Mouse (Mus musculus): ENCODE results near the gene Negr1. TPM values are rescaled to one million over a fixed set of nuclear protein-coding genes. Genes with fewer than 3 reads are reported as not detected.
"Not testable (repeated sequence)": the region's sequence is repeated elsewhere in the genome, so short reads cannot be mapped to it uniquely, and the experiment has no call there.

The Negr1 gene
- polyA plus RNA-seq, 1 experiment = 1.7 TPM

DNA sequence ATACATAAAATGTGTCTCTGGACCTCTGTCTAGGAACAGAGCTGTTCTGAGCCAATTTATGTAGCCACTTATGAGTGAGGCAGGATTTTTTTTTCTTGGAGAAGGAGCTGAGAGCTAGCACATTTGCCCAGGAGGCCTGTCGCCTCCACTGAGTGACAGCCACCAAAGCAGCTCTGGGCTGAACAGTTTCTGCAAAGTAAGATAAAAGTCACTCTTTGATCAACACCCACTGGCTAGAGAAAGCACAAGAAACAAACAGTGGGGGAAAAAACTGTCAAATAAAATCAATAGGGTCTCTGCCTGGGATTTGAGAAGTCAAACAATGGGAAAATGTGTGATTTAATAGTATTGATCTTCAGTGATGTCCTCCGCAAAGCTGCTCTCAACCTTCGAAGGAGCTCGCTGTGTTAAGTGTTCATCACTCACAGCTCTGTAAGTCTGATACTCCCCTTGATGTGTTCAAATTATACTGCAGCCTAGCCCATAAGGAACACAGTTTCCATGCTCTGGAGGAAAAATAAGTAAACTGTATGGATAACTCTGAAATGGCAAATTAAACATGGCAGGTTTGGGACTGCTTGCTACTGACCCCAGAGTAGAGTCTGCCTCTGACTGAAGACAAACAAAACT, 470.0 kb downstream of the Negr1 start:
- Histone ChIP-seq H3K4me3 (ENCODE audit: insufficient read depth, low read depth, low read length) (no peak overlapping the region), H3K4me1 (ENCODE audit: control insufficient read depth, insufficient read depth, low read length) (no peaks in the 10 kb centered on the region), H3K36me3 (ENCODE audit: control insufficient read depth, insufficient read depth, low read length) (no peaks in the 10 kb centered on the region), H3K27me3 (replicated peaks; ENCODE audit: control insufficient read depth, insufficient read depth, low read length) (no peaks in the 10 kb centered on the region), H3K27ac (ENCODE audit: insufficient read depth, low read depth, low read length) (no peak overlapping the region)
- no peak for DNase-seq
- TF ChIP-seq CTCF (conservative IDR thresholded peaks at IDR 0.05; ENCODE audit: insufficient read depth, insufficient read length, low read depth, low read length) (no peak), POLR2A (IDR thresholded peaks at IDR 0.05; ENCODE audit: low read depth, low read length) (no peak)
- WGBS = 82% methylated on average over 4 of the region's 4 CpGs

GRCm38 (mm10) chr3:157036016-157036415, 474.4 kb downstream of the Negr1 start:
- no peak overlapping the region for H3K4me3 ChIP-seq (ENCODE audit: insufficient read depth, low read depth, low read length)
- no peaks in the 10 kb centered on the region for H3K36me3 ChIP-seq (ENCODE audit: control insufficient read depth, insufficient read depth, low read length)
- H3K27me3 ChIP-seq (replicated peaks; ENCODE audit: control insufficient read depth, insufficient read depth, low read length) = no peaks in the 10 kb centered on the region
- WGBS = 26% methylated on average over 6 of the region's 6 CpGs
- DNase-seq = no peak
- H3K4me1 ChIP-seq (ENCODE audit: control insufficient read depth, insufficient read depth, low read length) = no peaks in the 10 kb centered on the region
- no peak for TF ChIP-seq POLR2A (IDR thresholded peaks at IDR 0.05; ENCODE audit: low read depth, low read length)
- no peak for TF ChIP-seq CTCF (conservative IDR thresholded peaks at IDR 0.05; ENCODE audit: insufficient read depth, insufficient read length, low read depth, low read length)
- no peak overlapping the region for H3K27ac ChIP-seq (ENCODE audit: insufficient read depth, low read depth, low read length)

GRCm38 (mm10) chr3:157036568-157036967, 475.0 kb downstream of the Negr1 start:
- no peaks in the 10 kb centered on the region for H3K27me3 ChIP-seq (replicated peaks; ENCODE audit: control insufficient read depth, insufficient read depth, low read length)
- TF ChIP-seq CTCF (conservative IDR thresholded peaks at IDR 0.05; ENCODE audit: insufficient read depth, insufficient read length, low read depth, low read length) = no peak
- TF ChIP-seq POLR2A (IDR thresholded peaks at IDR 0.05; ENCODE audit: low read depth, low read length) = no peak
- H3K36me3 ChIP-seq (ENCODE audit: control insufficient read depth, insufficient read depth, low read length) = no peaks in the 10 kb centered on the region
- no peak overlapping the region for H3K27ac ChIP-seq (ENCODE audit: insufficient read depth, low read depth, low read length)
- no peaks in the 10 kb centered on the region for H3K4me1 ChIP-seq (ENCODE audit: control insufficient read depth, insufficient read depth, low read length)
- no peak overlapping the region for H3K4me3 ChIP-seq (ENCODE audit: insufficient read depth, low read depth, low read length)
- DNase-seq = peak; percentile 25
- 33% methylated on average over 1 of the region's 1 CpGs for WGBS

GRCm38 (mm10) chr3:157040619-157041018, 479.0 kb downstream of the Negr1 start:
- DNase-seq = no peak
- no peaks in the 10 kb centered on the region for H3K4me1 ChIP-seq (ENCODE audit: control insufficient read depth, insufficient read depth, low read length)
- no peaks in the 10 kb centered on the region for H3K27me3 ChIP-seq (replicated peaks; ENCODE audit: control insufficient read depth, insufficient read depth, low read length)
- no peaks in the 10 kb centered on the region for H3K36me3 ChIP-seq (ENCODE audit: control insufficient read depth, insufficient read depth, low read length)
- no peak overlapping the region for H3K4me3 ChIP-seq (ENCODE audit: insufficient read depth, low read depth, low read length)
- TF ChIP-seq POLR2A (IDR thresholded peaks at IDR 0.05; ENCODE audit: low read depth, low read length) (no peak), CTCF (conservative IDR thresholded peaks at IDR 0.05; ENCODE audit: insufficient read depth, insufficient read length, low read depth, low read length) (no peak)
- no peak overlapping the region for H3K27ac ChIP-seq (ENCODE audit: insufficient read depth, low read depth, low read length)
- 62% methylated on average over 5 of the region's 5 CpGs for WGBS

- H3K27me3 ChIP-seq (replicated peaks; ENCODE audit: control insufficient read depth, insufficient read depth, low read length) = no peaks in the 10 kb centered on the region
- TF ChIP-seq POLR2A (IDR thresholded peaks at IDR 0.05; ENCODE audit: low read depth, low read length) (no peak), CTCF (conservative IDR thresholded peaks at IDR 0.05; ENCODE audit: insufficient read depth, insufficient read length, low read depth, low read length) (no peak)
- H3K27ac ChIP-seq (ENCODE audit: insufficient read depth, low read depth, low read length) = no peak overlapping the region
- no peaks in the 10 kb centered on the region for H3K4me1 ChIP-seq (ENCODE audit: control insufficient read depth, insufficient read depth, low read length)
- H3K36me3 ChIP-seq (ENCODE audit: control insufficient read depth, insufficient read depth, low read length) = no peaks in the 10 kb centered on the region
- H3K4me3 ChIP-seq (ENCODE audit: insufficient read depth, low read depth, low read length) = no peak overlapping the region
- DNase-seq = no peak
- 91% methylated on average over 2 of the region's 2 CpGs for WGBS
These were observed 483.0 kb downstream of the Negr1 start for GRCm38 (mm10) chr3:157044565-157044964.

GRCm38 (mm10) chr3:157064438-157064837, 502.8 kb downstream of the Negr1 start:
- not testable (repeated sequence) for DNase-seq; H3K27me3 ChIP-seq (replicated peaks; ENCODE audit: control insufficient read depth, insufficient read depth, low read length); H3K4me1 ChIP-seq (ENCODE audit: control insufficient read depth, insufficient read depth, low read length); H3K27ac ChIP-seq (ENCODE audit: insufficient read depth, low read depth, low read length); H3K4me3 ChIP-seq (ENCODE audit: insufficient read depth, low read depth, low read length); H3K36me3 ChIP-seq (ENCODE audit: control insufficient read depth, insufficient read depth, low read length)
- WGBS = 82% methylated on average over 2 of the region's 2 CpGs

- Histone ChIP-seq H3K27ac (ENCODE audit: insufficient read depth, low read depth, low read length) (no peak overlapping the region), H3K4me3 (ENCODE audit: insufficient read depth, low read depth, low read length) (no peak overlapping the region), H3K36me3 (ENCODE audit: control insufficient read depth, insufficient read depth, low read length) (no peaks in the 10 kb centered on the region), H3K4me1 (ENCODE audit: control insufficient read depth, insufficient read depth, low read length) (no peaks in the 10 kb centered on the region), H3K27me3 (replicated peaks; ENCODE audit: control insufficient read depth, insufficient read depth, low read length) (no peaks in the 10 kb centered on the region)
- TF ChIP-seq CTCF (conservative IDR thresholded peaks at IDR 0.05; ENCODE audit: insufficient read depth, insufficient read length, low read depth, low read length) (no peak), POLR2A (IDR thresholded peaks at IDR 0.05; ENCODE audit: low read depth, low read length) (no peak)
- DNase-seq = no peak
These were observed 504.7 kb downstream of the Negr1 start for GRCm38 (mm10) chr3:157066331-157066730.

Data from kidney, adult 2 months (tissue).